In the genomic region with DNA sequence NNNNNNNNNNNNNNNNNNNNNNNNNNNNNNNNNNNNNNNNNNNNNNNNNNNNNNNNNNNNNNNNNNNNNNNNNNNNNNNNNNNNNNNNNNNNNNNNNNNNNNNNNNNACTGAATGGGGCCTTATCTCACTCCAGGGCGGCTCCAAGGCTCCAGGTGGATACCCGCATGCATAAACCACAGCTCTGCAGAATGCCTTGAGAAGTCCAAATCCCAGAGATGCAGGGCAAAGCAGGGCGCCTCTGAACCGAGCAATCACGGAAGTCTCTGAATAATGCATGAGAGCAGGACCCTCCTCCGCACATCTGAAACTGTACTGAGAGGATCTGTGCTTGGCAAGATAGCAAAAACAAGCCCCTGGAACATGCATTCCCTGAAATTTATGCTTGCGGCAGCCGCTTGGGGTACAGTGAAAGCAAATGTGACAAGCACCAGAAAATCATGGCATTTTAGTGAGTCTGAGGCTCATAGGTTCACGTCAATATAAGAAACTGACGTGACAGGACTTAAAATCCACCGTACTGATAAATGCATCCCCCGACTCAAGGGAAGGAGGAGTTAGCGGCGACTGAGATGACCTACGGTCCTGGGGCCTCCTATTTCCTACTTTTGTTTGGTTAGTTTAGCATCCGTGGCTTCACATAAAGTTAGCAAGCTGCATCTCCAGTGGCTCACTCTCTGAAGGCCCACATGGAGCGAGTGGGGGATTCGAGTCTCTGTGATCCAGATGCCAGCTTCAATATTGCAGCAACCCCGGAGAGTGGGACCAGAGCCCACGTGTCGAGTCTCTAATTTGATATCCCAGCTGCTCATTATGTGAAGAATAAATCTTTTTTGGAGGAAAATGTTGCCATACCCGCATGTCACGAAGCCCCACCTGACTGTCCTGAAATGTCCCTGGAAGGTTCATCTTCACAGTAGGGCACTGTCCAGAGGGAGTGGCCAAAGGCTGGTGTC, we compare ENCODE assay signal across 9 mouse cellular contexts.
A peak's percentile ranks its signal among the peaks of the same experiment; 100 is the strongest.
DNase-seq lines count a peak whose midpoint lies in the region; ATAC-seq and TF ChIP-seq lines count a peak whose summit lies in the region.
"Had no signal": no experiment of that assay in that cellular context is flagged by ENCODE, and none has a peak within 500 bp of the region (broad histone marks: within the 10 kb centered on the region; RNA-seq: fewer than 3 reads in every experiment).

No protein-coding gene starts in this region.

- no peaks in the 10 kb centered on the region for H3K27me3 ChIP-seq in heart, embryonic 10.5 days (ENCODE audit: insufficient read depth, poor library complexity, severe bottlenecking)
- H3K27me3 ChIP-seq in heart, adult 2 months (ENCODE audit: control insufficient read depth, insufficient read depth, low read length) = peaks cover 2% of the 10 kb centered on the region
- 0 out of 2 replicates have a peak, but pooled peaks cover 3% of the 10 kb centered on the region for H3K27me3 ChIP-seq in embryonic facial prominence, embryonic 15.5 days
- H3K27me3 ChIP-seq in neural tube, embryonic 12.5 days (replicated peaks) = no peaks in the 10 kb centered on the region

- no peak overlapping the region for H3K9ac ChIP-seq in heart, adult 2 months (ENCODE audit: low read depth, low read length)
- no peak overlapping the region for H3K9ac ChIP-seq in embryonic facial prominence, embryonic 15.5 days
- H3K9ac ChIP-seq in neural tube, embryonic 12.5 days = no peak overlapping the region

- peak overlapping the region; percentile 45 for H3K4me3 ChIP-seq in heart, embryonic 10.5 days
- no peak overlapping the region for H3K4me3 ChIP-seq in heart, adult 2 months
- no peak overlapping the region; the same call in 1 of the 2 replicates for H3K4me3 ChIP-seq in embryonic facial prominence, embryonic 15.5 days (replicated peaks)
- peak overlapping the region; percentile 37 for H3K4me3 ChIP-seq in layer of hippocampus, adult 2 months
- H3K4me3 ChIP-seq in neural tube, embryonic 12.5 days = no peak overlapping the region

- no peak for TF ChIP-seq EP300 in heart, adult 2 months (IDR thresholded peaks at IDR 0.05; ENCODE audit: insufficient read depth, low read depth, low read length)

- no peaks in the 10 kb centered on the region for H3K79me2 ChIP-seq in heart, adult 2 months (replicated peaks; ENCODE audit: control insufficient read depth, insufficient read depth, low read length)

- peaks cover 7% of the 10 kb centered on the region; the same call in 1 of the 2 replicates for H3K4me1 ChIP-seq in heart, embryonic 10.5 days
- H3K4me1 ChIP-seq in heart, adult 2 months (ENCODE audit: control insufficient read depth, insufficient read depth, low read length) = no peaks in the 10 kb centered on the region
- H3K4me1 ChIP-seq in embryonic facial prominence, embryonic 15.5 days = no peaks in the 10 kb centered on the region
- H3K4me1 ChIP-seq in neural tube, embryonic 12.5 days = peaks cover 4% of the 10 kb centered on the region; the same call in 1 of the 2 replicates

- no peaks in the 10 kb centered on the region for H3K36me3 ChIP-seq in heart, embryonic 10.5 days
- H3K36me3 ChIP-seq in heart, adult 2 months (ENCODE audit: control insufficient read depth, insufficient read depth, low read length) = no peaks in the 10 kb centered on the region
- H3K36me3 ChIP-seq in embryonic facial prominence, embryonic 15.5 days = no peaks in the 10 kb centered on the region
- no peaks in the 10 kb centered on the region for H3K36me3 ChIP-seq in neural tube, embryonic 12.5 days

- no peak for TF ChIP-seq CTCF in heart, adult 2 months (IDR thresholded peaks at IDR 0.05)
- TF ChIP-seq CTCF in layer of hippocampus, adult 2 months (conservative IDR thresholded peaks at IDR 0.05) = peak; percentile 50

- H3K4me2 ChIP-seq in embryonic facial prominence, embryonic 15.5 days (replicated peaks) = peak overlapping the region; percentile 27
- H3K4me2 ChIP-seq in neural tube, embryonic 12.5 days (replicated peaks) = peak overlapping the region; percentile 32; the same call in 1 of the 2 replicates

- H3K27ac ChIP-seq in heart, embryonic 10.5 days = no peak overlapping the region
- no peak overlapping the region for H3K27ac ChIP-seq in heart, adult 2 months
- H3K27ac ChIP-seq in embryonic facial prominence, embryonic 15.5 days (replicated peaks) = no peak overlapping the region
- H3K27ac ChIP-seq in layer of hippocampus, adult 2 months = peak overlapping the region; percentile 88
- no peak overlapping the region for H3K27ac ChIP-seq in neural tube, embryonic 12.5 days
- H3K27ac ChIP-seq: macrophage had no signal

- no peak for DNase-seq in heart, embryonic 10.5 days (ENCODE audit: low spot score)
- no peak for DNase-seq in heart, adult 2 months
- peak; percentile 51 to 68 for DNase-seq in layer of hippocampus, adult 2 months (ENCODE audit: low spot score in 2 of 2)
- no peak for DNase-seq in spleen, postnatal 14 days (ENCODE audit: low spot score in 2 of 2)
- no peak for DNase-seq in urinary bladder, postnatal 36 days (ENCODE audit: low spot score in 2 of 2)
- no peak for DNase-seq in thymus, postnatal 36 days

- H3K9me3 ChIP-seq in heart, embryonic 10.5 days = no peaks in the 10 kb centered on the region
- H3K9me3 ChIP-seq in embryonic facial prominence, embryonic 15.5 days (replicated peaks) = no peaks in the 10 kb centered on the region
- no peaks in the 10 kb centered on the region for H3K9me3 ChIP-seq in neural tube, embryonic 12.5 days

- intact Hi-C loops in heart, adult 2 months (cut with DNase I) = no loop called here

- 55% methylated on average over 23 of the region's 23 CpGs for WGBS in heart, embryonic 10.5 days
- 38% methylated on average over 23 of the region's 23 CpGs for WGBS in heart, adult 2 months
- WGBS in embryonic facial prominence, embryonic 15.5 days = 51% methylated on average over 23 of the region's 23 CpGs
- WGBS in neural tube, embryonic 12.5 days = 66% methylated on average over 23 of the region's 23 CpGs

- TF ChIP-seq POLR2A in heart, adult 2 months (IDR thresholded peaks at IDR 0.05; ENCODE audit: insufficient read depth, low read depth, low read length) = no peak

- ATAC-seq in embryonic facial prominence, embryonic 15.5 days (ENCODE audit: insufficient number of reproducible peaks, low FRiP score, low TSS enrichment, low read depth) = no peak
- ATAC-seq in neural tube, embryonic 12.5 days (ENCODE audit: low FRiP score, low read depth) = peak; percentile 56

Comparison
In these comparisons a context has a peak if more than half of its experiments do, and no peak if none do; other contexts are left out.
1. H3K4me3 ChIP-seq: peak in heart, embryonic 10.5 days (single experiment) and layer of hippocampus, adult 2 months (single experiment); none in heart, adult 2 months (single experiment), embryonic facial prominence, embryonic 15.5 days (single experiment) and neural tube, embryonic 12.5 days (single experiment).
2. DNase-seq: peak in layer of hippocampus, adult 2 months (2 of 2); none in heart, embryonic 10.5 days (single experiment), heart, adult 2 months (0 of 2), spleen, postnatal 14 days (0 of 2), urinary bladder, postnatal 36 days (0 of 2) and thymus, postnatal 36 days (0 of 2).